Mouse (Mus musculus) gastrocnemius, postnatal 14 days (tissue): ENCODE data around the gene Prss45. TPM values are rescaled to one million over a fixed set of nuclear protein-coding genes. Genes with fewer than 3 reads are reported as not detected.

Experiments used
- DNase-seq: peaks from one replicate; pipeline ENCODE4 v3.0.0; 2021; ENCODE audit warnings: mixed read lengths
- intact Hi-C: fragments of 180-260 bp; cut with DNase I; formaldehyde crosslinking; loops from one replicate; pipeline ENCODE4 v1.15.1; 2025; ENCODE audit warnings: low total_unique reads
- total RNA-seq, 2 experiments: library from RNA; stranded (reverse); gene quantifications; 2 replicates each; pipeline ENCODE4 v1.2.3; 2021

Prss45 gene
- total RNA-seq, 2 experiments from 2014 or later: not detected

- no peak for DNase-seq
- intact Hi-C loops: no loop called here
Measured at GRCm38 (mm10) chr9:110855903-110856302, 21.5 kb downstream of the Prss45 start.

DNA sequence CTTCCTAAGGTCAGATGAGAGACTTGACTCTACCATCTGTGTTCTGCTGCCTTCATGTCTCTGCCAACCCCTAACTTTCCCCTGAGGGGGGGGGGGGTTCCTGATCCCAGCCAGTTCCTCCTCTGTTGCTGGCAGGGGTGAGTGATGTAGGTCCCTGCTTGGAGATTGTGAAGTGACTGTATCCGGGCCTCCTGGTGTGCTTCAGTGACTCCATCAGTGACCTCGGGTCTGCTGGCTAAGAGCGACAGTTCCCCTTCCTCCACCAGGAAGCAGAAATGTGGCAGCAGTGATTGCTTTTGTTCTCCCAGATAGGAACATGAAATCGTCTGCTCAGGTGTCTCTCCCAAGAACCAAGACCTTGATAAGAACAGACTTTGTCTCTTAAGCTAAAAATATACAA lies 22.5 kb downstream of the Prss45 start:
- intact Hi-C loops: no loop called here
- no peak for DNase-seq

- intact Hi-C loops: no loop called here
- no peak for DNase-seq
Measured at GRCm38 (mm10) chr9:110857781-110858472, 23.5 kb downstream of the Prss45 start, which contains the start of gene Prss50. TSS of gene Prss50 (plus strand) at chr9:110857967.

GRCm38 (mm10) chr9:110858523-110858922 lies 24.1 kb downstream of the Prss45 start:
- DNase-seq: no peak
- intact Hi-C loops: no loop called here

DNA sequence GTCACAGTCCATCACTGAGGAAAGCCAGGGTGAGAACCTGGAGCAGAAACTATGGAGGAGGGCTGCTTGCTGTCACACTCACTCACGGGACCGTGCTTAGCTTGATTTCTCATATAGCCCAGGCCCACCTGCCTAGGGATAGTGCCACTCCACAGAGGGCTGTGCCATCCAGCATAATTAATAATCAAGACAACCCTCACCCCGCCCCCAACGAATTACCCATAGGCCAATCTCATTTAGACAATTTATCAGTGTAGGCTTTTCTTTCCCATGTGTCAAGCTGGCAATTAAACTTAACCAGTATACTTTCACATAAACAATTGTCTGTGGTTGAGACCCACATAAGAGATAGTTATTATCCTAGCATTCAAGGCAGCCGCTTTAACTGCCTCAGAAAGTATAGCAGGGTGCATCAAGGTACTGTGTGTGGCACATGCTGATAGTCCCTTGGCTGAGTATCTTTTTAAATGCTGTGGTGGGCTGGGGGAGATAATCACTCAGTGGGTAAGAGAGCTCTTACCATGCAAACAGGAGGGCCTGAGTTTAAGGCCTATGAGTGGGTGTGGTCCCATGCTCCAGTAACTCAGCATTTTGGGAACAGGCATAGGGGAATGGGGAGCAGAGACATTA lies 24.7 kb downstream of the Prss45 start:
- no peak for DNase-seq
- intact Hi-C loops: no loop called here

DNA sequence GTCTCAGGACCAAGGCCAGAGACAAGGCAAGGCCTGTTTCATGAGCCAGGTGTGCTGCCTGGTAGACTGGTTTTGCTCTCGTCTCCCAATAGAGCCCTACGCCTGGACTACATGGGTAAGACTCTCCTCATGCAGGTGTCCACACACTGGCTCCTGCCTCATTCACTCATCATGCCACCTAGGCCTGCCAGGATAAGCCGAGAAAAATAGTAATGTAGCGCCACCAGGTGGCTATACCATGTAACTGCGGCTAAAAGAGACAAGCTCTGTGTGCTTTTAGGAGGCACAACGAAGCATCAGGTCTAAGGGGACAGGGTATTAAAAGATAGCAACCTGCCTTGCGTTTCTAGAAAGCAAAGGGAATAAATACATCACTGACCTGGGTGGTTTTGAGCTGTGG lies 36.6 kb downstream of the Prss45 start:
- intact Hi-C loops: loop anchor here (5.0 kb wide), 2 partner anchors 94 to 154 kb away; no protein-coding TSS in a partner anchor
- DNase-seq: peak; percentile 28

DNA sequence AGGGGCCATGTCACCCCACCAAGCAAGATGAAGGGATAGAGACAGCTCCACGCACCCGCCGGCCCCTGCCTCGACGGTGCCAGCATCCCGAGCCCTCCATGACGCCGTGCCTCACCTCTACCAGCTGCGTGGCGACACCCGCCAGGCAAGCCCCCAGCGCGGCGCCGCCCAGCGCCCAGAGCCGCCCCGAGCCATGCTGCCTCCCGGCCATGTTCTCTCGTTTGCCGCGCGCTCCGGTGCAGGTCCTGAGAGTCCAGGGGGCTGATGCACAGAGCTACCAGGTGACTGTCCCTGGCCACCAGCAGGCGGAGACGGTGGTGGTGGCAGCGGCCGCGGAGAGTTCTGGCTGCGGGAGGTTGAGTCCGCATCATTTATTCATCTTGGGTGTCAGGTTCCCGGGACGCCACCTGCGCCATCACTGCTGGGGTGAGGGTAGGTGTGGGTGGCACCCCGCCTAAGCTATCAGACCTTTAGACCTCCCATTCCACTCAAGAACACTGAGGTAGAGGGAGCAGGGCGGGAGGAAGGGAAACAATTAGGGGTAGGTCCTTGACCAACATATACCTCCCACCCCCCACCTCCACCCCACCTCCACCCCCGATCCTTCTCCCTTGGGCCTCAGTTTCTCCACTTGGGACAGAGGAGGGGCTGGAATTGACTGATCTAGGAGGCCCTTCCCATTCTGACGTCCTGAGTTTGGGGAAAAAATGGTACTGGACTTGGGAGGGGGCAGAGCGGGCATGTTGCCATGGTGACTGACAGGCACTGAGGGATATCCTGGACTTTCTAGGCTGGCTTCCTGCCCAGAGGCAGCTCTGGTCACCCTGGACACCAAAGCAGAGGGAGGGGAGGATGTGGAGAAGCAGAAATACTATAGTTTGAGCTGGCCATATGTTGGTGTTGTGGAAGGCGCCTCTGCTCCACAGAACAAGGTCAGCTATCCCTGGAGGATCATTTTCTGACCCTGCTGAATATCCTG lies 39.6 kb downstream of the Prss45 start:
- intact Hi-C loops: loop anchor here (5.0 kb wide), 2 partner anchors 97 to 157 kb away; no protein-coding TSS in a partner anchor
- no peak for DNase-seq

GRCm38 (mm10) chr9:110874660-110875191 lies 40.3 kb downstream of the Prss45 start:
- intact Hi-C loops: loop anchor here (5.0 kb wide), 2 partner anchors 97 to 157 kb away; no protein-coding TSS in a partner anchor
- DNase-seq: no peak

GRCm38 (mm10) chr9:110875288-110875695 lies 40.9 kb downstream of the Prss45 start:
- no peak for DNase-seq
- intact Hi-C loops: no loop called here

DNA sequence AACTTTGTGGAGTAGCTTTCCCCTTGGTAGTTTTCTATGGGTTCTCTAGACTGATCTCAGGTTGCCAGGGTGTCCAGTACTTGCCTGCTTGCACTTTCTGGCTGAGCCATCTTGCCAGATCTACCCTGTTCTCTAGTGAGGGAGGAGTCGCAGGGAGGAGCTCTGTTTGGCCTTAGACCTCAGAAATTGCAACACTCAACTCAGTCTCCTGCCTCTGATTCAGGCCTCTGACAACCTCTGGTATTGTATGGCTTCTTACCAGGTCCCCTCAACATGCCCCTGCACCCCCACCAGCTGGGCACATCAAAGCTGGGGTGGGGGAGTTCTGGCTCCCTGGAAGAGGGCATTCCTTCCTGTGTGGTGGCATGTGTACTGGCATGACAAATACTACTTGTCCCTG lies 43.0 kb downstream of the Prss45 start:
- no peak for DNase-seq
- intact Hi-C loops: no loop called here

DNA sequence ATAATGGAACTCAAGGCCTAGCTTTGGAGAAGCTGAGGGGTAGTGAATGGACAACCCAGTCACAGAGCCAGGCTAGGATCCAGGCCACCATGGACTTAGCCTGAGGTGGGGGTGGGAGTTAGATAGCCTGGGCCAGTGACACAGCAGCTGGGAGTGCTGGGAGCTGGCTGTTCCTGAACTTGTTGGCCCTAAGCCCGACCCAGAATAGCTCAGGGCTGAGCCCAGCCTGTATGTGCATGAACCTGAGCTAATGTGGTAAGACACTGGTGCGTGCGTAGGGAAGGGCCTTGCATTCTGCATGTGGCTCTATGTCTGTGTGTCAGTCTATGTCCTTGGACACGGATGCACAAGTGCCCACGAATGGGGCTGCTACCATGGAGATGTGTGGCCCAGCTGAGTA lies 43.5 kb downstream of the Prss45 start:
- DNase-seq: peak; percentile 88
- intact Hi-C loops: no loop called here

DNA sequence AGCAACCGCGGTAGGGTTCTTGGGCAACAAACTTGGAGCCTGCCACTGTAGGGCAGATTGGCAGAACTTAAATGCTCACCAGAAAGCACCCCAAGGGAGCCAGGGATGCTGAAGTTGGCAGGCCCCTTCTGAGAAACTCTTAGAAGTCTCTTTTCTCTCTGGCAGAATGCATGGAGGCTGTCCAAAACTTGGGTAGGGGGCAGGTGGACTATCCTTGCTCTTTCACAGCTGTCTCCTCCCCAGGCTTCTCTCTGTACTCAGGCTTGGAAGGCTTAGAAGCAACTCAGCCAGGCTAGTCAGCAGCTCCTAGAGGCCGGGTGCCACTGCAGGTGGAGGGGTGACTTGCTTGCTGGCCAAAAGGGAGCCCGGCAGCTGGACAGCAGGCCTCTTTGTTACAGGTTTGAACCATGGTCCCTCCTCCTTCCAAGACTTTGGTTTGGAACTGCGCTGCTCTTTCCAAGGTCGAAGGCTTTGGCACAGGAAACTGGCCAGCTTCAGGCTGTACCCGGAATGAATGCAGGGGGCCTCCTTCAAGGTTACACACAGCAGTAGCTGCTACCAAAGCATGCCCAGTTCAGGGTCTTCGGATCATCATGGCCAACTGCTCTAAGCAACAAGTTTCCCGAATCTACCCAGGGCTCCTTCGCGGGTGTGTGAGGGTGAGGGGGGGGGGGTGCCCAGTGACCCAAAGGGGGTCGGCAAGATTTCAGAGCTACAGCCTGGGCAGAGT lies 45.0 kb downstream of the Prss45 start, which contains the start of gene Als2cl:
Gene Als2cl, plus strand, starts transcription at position 680 of the 730 bp plus-strand sequence.
- intact Hi-C loops: no loop called here

GRCm38 (mm10) chr9:110879998-110880561 lies 45.7 kb downstream of the Prss45 start, which contains the start of gene Tmie:
TSS of gene Tmie (minus strand) at chr9:110880113.
- DNase-seq: peak; percentile 67
- intact Hi-C loops: no loop called here

More for the DNA sequence above, 45.0 kb downstream of the Prss45 start, which contains the start of gene Als2cl:
- DNase-seq: no peak

DNA sequence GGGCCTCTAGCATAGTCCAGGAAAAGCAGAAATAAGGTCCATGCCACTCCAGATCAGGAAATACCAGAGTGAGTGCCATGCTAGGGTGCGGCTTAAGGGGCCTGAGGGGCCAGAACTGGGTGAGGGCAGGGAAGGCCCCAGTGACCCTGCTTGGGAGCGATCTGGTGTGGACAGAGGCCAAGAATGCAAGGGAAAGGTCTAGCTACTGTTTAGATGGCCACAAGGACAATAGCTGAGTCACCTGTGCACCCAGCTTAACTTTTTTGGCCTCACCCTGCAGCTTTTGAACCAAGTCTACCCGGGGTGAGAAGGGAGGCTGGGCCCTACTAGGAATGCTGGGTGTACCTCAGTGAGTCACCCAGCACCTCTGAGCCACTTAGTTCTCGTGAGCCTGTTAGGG lies 46.4 kb downstream of the Prss45 start:
- intact Hi-C loops: no loop called here
- DNase-seq: no peak

DNA sequence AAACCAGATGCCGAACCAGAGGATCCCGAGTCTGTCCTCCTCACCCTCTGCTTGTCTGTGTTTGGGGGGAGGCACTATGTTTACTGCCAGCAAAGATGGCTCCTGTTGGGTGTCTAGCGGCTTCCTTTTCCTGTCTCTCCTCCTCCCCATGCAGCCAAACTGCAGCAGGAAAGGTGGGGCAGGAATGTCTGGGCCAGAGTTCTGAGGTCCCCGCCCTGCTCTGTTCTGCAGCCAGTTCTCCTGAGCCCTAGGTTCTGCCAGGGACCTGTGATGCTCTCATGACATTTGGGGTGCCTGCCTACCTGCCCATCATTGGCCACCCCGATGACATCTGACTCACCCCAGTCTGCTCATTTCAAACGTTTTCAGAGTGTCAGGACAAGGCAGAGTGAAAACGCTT lies 47.6 kb downstream of the Prss45 start:
- intact Hi-C loops: no loop called here
- DNase-seq: no peak

DNA sequence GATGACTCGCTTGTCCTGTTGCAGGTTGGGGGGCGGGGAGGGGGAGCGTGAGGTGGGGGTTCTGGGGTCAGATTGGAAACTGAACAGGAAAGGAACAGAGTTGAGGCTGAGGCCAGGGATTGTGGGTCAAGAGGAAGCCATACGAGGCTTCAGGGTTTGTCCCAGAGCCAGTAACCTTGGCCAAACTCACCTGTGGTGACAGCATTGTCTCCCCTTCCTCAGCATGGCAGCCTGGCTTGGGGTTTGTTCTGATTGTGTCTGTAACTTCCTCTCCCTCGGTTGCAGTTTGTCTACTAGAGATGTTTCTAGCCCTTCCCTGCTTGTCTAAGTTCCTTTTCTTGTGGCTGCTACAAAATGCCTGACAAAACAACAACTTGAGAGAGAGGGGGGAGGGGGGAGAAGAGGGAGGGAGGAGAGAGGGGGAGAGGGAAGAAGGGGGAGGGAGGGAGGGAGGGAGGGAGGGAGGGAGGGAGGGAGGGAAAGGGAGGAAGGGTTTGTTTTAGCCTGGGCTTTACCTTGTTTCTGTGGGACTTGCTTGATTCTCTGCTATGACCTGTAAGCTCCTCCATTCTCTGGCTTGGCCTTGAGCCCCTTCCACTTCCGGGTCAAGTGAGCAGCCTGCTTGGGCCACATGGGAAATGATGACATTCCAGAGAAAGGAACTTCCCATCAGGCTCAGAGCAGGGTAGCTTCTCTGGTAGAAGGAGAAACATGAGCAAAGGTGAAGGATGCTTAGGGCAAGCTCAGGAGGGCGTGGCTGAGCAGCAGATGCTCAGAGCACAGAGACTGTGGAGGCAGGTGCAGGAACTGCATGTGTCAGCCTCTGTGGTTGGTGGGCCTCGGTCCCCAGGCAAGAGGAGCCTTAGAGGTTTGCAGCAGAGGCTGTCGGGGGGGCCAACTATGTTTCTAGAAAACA lies 53.3 kb downstream of the Prss45 start:
- DNase-seq: no peak
- intact Hi-C loops: no loop called here

GRCm38 (mm10) chr9:110888935-110889334 lies 54.5 kb downstream of the Prss45 start:
- DNase-seq: no peak
- intact Hi-C loops: no loop called here
